Mouse (Mus musculus) midbrain, embryonic 13.5 days (tissue): Measurements from ENCODE around the gene Plod3. TPM values are rescaled to one million over a fixed set of nuclear protein-coding genes. Genes with fewer than 3 reads are reported as not detected.

Experiments used
- ATAC-seq: fragments of 200-750 bp; cut with Nextera tagmentation; 2 replicates; pipeline ENCODE4 v1.8.0; 2017; ENCODE audit warnings: mild to moderate bottlenecking, moderate TSS enrichment, moderate library complexity
- H3K27ac ChIP-seq: fragments of 300-500 bp; sonication (generic); 2 replicates; pipeline ENCODE4 v1.5.1; 2015; ENCODE audit warnings: inconsistent platforms, mild to moderate bottlenecking, moderate library complexity
- H3K27me3 ChIP-seq: fragments of 300-500 bp; sonication (generic); 2 replicates; pipeline ENCODE4 v1.6.1; 2015; ENCODE audit warnings: mild to moderate bottlenecking, inconsistent platforms
- H3K36me3 ChIP-seq: fragments of 300-500 bp; sonication (generic); 2 replicates; pipeline ENCODE4 v1.6.1; 2015; ENCODE audit warnings: mild to moderate bottlenecking, inconsistent platforms
- H3K4me1 ChIP-seq: fragments of 300-500 bp; sonication (generic); replicated peaks from 2 replicates; pipeline ENCODE4 v1.6.1; 2015; ENCODE audit warnings: inconsistent platforms
- H3K4me2 ChIP-seq: fragments of 300-500 bp; sonication (generic); replicated peaks from 2 replicates; pipeline ENCODE4 v1.6.1; 2015; ENCODE audit warnings: moderate library complexity, mild to moderate bottlenecking, inconsistent platforms
- H3K4me3 ChIP-seq: fragments of 300-500 bp; sonication (generic); replicated peaks from 2 replicates; pipeline ENCODE4 v1.5.1; 2015; ENCODE audit warnings: mild to moderate bottlenecking, inconsistent platforms
- H3K9ac ChIP-seq: fragments of 300-500 bp; sonication (generic); replicated peaks from 2 replicates; pipeline ENCODE4 v1.6.1; 2015; ENCODE audit warnings: mild to moderate bottlenecking, inconsistent platforms
- H3K9me3 ChIP-seq: fragments of 300-500 bp; sonication (generic); 2 replicates; pipeline ENCODE4 v1.6.1; 2016; ENCODE audit warnings: mild to moderate bottlenecking, inconsistent platforms
- WGBS: fragments of 180-500 bp; shearing (Covaris S2); methylation state at CpG from one replicate; pipeline ENCODE4 v1.1.7; 2015; 5-methylcytosine and 5-hydroxymethylcytosine counted together
- polyA plus RNA-seq: library from polyadenylated mRNA; unstranded; fragments of >200 nt; fragmentation: Nextera tagmentation; extraction: Ambion mirVana; gene quantifications from 2 replicates; pipeline ENCODE4 v1.2.1, GENCODE M21; 2015

Plod3 gene
- polyA plus RNA-seq, 1 experiment from 2014 or later = 35.1 TPM

GRCm38 (mm10) chr5:136966331-136966730 lies 20.5 kb upstream of the Plod3 start, which contains the start of gene Cldn15:
Gene Cldn15 (plus strand): TSS chr5:136966616.
- Histone ChIP-seq H3K27ac (no peak within 1 kb of the TSS), H3K36me3 (peaks cover 56% of the 10 kb centered on the region), H3K4me1 (peaks cover 13% of the 10 kb centered on the region), H3K4me2 (no peak within 1 kb of the TSS), H3K9me3 (no peaks in the 10 kb centered on the region), H3K9ac (no peak within 1 kb of the TSS), H3K4me3 (no peak within 1 kb of the TSS), H3K27me3 (no peaks in the 10 kb centered on the region)
- no peak for ATAC-seq
- WGBS = 88% methylated on average over 6 of the region's 6 CpGs

DNA sequence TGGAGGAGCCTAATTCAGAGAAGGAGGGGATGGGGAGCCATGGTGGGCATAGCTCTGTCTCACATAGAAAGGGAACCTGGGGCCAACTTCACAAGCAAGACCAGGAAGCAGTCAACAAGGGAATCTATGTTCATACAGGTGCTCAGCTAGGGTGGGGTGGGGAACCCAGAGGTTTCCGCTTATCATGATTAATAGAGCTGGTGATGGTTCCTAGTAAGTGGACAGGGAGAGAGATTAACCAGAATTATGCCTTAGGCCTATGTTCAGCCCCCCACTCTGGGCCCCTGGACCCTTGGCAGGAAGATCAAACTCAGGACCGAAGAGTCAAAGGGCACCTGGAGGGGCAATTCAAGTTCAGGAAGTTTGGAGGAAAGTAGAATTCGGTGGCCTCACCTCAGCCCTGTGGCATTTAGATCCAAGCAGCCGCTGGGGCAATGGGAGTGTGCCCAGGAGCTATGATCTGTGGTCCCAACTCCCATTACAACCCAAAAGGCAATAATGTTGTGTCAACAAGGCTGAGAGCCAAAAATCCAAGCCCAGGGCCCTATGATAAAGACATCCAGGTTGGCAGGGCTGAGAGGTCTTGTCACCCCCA lies 19.9 kb upstream of the Plod3 start:
- Histone ChIP-seq H3K27me3 (no peaks in the 10 kb centered on the region), H3K4me2 (no peak overlapping the region), H3K4me3 (no peak overlapping the region), H3K36me3 (peaks cover 56% of the 10 kb centered on the region), H3K27ac (no peak overlapping the region), H3K4me1 (peaks cover 9% of the 10 kb centered on the region), H3K9ac (no peak overlapping the region), H3K9me3 (no peaks in the 10 kb centered on the region)
- ATAC-seq = no peak
- 91% methylated on average over 4 of the region's 4 CpGs for WGBS

DNA sequence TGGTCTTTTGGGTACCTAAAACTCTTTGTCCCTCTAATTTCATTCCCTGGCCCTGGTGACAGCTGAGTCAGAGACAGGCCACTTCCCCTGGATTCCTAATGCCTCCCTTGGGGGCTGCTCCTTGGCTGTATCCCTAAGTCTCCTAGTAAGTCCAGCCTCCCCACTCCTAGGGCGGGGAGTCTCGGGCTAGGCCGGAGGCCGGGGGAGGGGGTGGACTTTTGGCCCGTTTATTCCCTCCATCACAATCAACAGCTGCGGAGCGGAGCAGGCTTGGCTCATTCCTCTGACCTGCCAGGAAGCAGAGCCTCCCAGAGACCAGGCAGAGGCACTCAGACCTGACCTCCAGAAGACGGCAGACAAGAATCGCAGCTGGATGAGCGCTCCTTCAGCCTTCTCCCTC lies 19.2 kb upstream of the Plod3 start:
- no peak overlapping the region for H3K27ac ChIP-seq
- no peak overlapping the region for H3K4me2 ChIP-seq
- no peaks in the 10 kb centered on the region for H3K9me3 ChIP-seq
- ATAC-seq = no peak
- 81% methylated on average over 10 of the region's 10 CpGs for WGBS
- H3K4me1 ChIP-seq = peaks cover 9% of the 10 kb centered on the region
- H3K36me3 ChIP-seq = peaks cover 56% of the 10 kb centered on the region
- no peaks in the 10 kb centered on the region for H3K27me3 ChIP-seq
- no peak overlapping the region for H3K4me3 ChIP-seq
- H3K9ac ChIP-seq = no peak overlapping the region

GRCm38 (mm10) chr5:136970703-136971102 lies 16.1 kb upstream of the Plod3 start:
- no peaks in the 10 kb centered on the region for H3K9me3 ChIP-seq
- ATAC-seq = no peak
- H3K27me3 ChIP-seq = no peaks in the 10 kb centered on the region

DNA sequence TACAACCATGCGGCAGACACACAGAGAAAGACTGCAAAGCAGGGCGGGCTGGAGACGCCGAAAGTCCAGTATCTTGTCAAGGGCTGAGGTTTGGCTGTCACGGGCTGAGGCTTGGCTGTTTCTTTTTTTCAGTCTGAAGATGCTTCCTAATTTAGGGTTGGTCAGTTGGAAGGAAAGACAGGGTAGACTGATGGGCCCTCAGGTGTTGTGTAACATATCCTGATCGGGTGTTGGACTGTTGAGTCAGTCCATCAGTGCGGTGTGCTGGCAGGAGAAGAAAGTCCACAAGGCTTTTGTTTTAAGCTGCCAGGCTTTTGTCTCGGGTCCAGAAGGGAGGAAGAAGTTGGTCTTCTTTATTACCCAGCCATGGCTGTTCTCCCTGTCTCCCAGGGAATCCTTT lies 13.1 kb upstream of the Plod3 start:
- Histone ChIP-seq H3K36me3 (peaks cover 3% of the 10 kb centered on the region), H3K9me3 (no peaks in the 10 kb centered on the region), H3K4me2 (no peak overlapping the region), H3K4me1 (no peaks in the 10 kb centered on the region), H3K4me3 (no peak overlapping the region), H3K27ac (no peak overlapping the region), H3K27me3 (no peaks in the 10 kb centered on the region), H3K9ac (no peak overlapping the region)
- no peak for ATAC-seq
- WGBS = 80% methylated on average over 8 of the region's 8 CpGs

More at GRCm38 (mm10) chr5:136970703-136971102, 16.1 kb upstream of the Plod3 start:
- H3K36me3 ChIP-seq = peaks cover 30% of the 10 kb centered on the region
- H3K27ac ChIP-seq = no peak overlapping the region
- no peak overlapping the region for H3K4me3 ChIP-seq
- H3K4me2 ChIP-seq = no peak overlapping the region
- no peak overlapping the region for H3K9ac ChIP-seq
- 80% methylated on average over 1 of the region's 1 CpGs for WGBS
- H3K4me1 ChIP-seq = no peaks in the 10 kb centered on the region

DNA sequence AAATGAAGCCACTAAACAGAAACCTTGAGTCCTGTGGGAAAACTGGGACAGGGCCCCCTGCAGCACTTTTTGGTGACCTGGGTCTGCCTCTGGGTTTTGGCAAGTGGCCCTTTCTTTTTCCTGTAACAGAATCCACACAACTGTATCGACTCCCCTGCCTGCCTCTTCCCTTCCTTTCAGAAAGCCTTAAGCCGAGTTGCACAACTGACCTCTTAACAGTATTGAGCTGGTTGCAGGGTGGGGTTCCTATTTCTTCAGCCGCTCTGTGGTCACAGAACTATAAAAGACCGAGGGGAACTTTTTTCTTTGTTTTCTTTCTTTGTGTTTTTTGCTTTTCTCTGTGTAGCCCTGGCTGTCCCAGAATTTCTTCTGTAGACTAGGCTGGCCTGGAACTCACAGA lies 9.1 kb upstream of the Plod3 start:
- Histone ChIP-seq H3K4me3 (no peak overlapping the region), H3K9ac (no peak overlapping the region), H3K9me3 (no peaks in the 10 kb centered on the region), H3K4me2 (no peak overlapping the region), H3K27me3 (no peaks in the 10 kb centered on the region), H3K4me1 (no peaks in the 10 kb centered on the region), H3K36me3 (peaks cover 22% of the 10 kb centered on the region), H3K27ac (no peak overlapping the region)
- ATAC-seq = no peak
- 73% methylated on average over 4 of the region's 4 CpGs for WGBS

- ATAC-seq = no peak
- Histone ChIP-seq H3K27ac (no peak overlapping the region), H3K36me3 (peaks cover 38% of the 10 kb centered on the region), H3K4me3 (no peak overlapping the region), H3K9me3 (no peaks in the 10 kb centered on the region), H3K27me3 (no peaks in the 10 kb centered on the region), H3K9ac (0 out of 2 replicates have a peak overlapping the region, but pooled peaks have one; percentile 1), H3K4me2 (no peak overlapping the region), H3K4me1 (no peaks in the 10 kb centered on the region)
- 87% methylated on average over 2 of the region's 2 CpGs for WGBS
Measured at GRCm38 (mm10) chr5:136979762-136980161, 7.1 kb upstream of the Plod3 start.

- Histone ChIP-seq H3K4me3 (no peak overlapping the region), H3K27ac (no peak overlapping the region), H3K4me2 (no peak overlapping the region), H3K36me3 (peaks cover 38% of the 10 kb centered on the region), H3K9me3 (no peaks in the 10 kb centered on the region), H3K27me3 (no peaks in the 10 kb centered on the region), H3K4me1 (peaks cover 5% of the 10 kb centered on the region), H3K9ac (no peak overlapping the region)
- ATAC-seq = no peak
- WGBS = 92% methylated on average over 8 of the region's 8 CpGs
Measured at GRCm38 (mm10) chr5:136980974-136981373, 5.8 kb upstream of the Plod3 start.

DNA sequence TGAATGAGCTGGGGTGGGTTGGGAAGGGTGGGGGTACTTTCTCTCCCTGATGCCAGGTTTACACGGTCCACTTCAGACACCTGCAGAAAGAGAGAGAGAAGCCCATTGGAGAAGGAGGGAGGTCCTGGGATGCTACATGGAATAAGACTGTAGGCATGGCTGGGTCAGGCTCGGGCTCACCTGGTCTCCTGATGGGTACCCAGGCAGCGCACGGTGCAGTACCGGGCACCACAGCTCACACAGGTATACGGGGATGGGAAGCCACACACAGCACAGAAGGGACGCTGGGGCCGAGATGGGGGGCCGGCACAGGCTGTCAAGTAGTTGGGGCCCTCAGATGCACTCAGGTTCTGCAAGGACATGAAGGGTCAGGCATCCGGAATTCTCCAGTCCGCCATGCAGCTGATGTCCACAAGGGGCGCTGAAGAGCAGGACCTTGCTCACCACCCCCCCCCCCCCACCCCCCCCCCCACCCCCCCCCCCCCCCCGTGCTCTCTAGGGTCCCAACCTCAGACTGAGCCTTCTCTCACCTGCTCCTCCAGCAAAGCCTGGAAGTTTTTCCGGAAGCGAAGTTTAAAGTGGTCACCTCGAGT lies 4.4 kb upstream of the Plod3 start:
- H3K4me1 ChIP-seq = peaks cover 9% of the 10 kb centered on the region
- 45% methylated on average over 15 of the region's 16 CpGs for WGBS
- H3K9ac ChIP-seq = no peak overlapping the region
- H3K27ac ChIP-seq = no peak overlapping the region
- no peak overlapping the region for H3K4me2 ChIP-seq
- ATAC-seq = no peak
- H3K4me3 ChIP-seq = no peak overlapping the region
- peaks cover 38% of the 10 kb centered on the region for H3K36me3 ChIP-seq
- no peaks in the 10 kb centered on the region for H3K9me3 ChIP-seq
- H3K27me3 ChIP-seq = no peaks in the 10 kb centered on the region

DNA sequence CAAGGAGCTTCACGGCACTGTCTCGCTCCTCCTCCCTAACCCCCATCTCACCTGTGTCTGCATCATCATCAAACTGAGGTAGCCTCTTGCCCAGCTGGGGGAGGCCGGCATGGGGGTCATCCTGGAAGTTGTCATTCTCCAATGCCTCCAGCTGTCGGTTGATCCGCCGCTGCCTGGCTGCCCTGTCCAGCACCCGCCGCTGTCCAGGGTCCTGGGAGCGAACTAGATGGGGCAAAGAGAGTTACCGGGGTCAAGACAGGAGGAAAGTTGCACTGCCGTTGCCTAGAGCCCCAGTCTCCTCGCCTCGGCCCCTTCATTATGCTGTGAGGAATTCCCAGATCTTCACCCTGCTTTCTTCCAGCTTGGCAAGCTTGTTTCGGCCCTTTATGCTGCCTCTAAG lies 2.0 kb upstream of the Plod3 start:
- Histone ChIP-seq H3K4me3 (no peak overlapping the region), H3K27me3 (no peaks in the 10 kb centered on the region), H3K9me3 (no peaks in the 10 kb centered on the region), H3K4me1 (peaks cover 23% of the 10 kb centered on the region), H3K27ac (no peak overlapping the region), H3K4me2 (no peak overlapping the region), H3K9ac (no peak overlapping the region), H3K36me3 (peaks cover 50% of the 10 kb centered on the region)
- ATAC-seq = no peak
- WGBS = 56% methylated on average over 14 of the region's 14 CpGs

GRCm38 (mm10) chr5:136987138-136987933 lies 517 bp downstream of the Plod3 start:
- Histone ChIP-seq H3K9ac (peak overlapping the region; percentile 92), H3K9me3 (no peaks in the 10 kb centered on the region), H3K4me2 (peak overlapping the region; percentile 94), H3K27ac (peak overlapping the region; percentile 92), H3K4me1 (peaks cover 23% of the 10 kb centered on the region), H3K36me3 (peaks cover 54% of the 10 kb centered on the region), H3K27me3 (no peaks in the 10 kb centered on the region), H3K4me3 (peak overlapping the region; percentile 80)
- ATAC-seq = peak; percentile 66
- WGBS = under 1% methylated on average over 67 of the region's 67 CpGs

GRCm38 (mm10) chr5:136987934-136988271 lies 1.1 kb downstream of the Plod3 start, which contains the start of gene Znhit1:
Gene Znhit1 (minus strand): TSS chr5:136988021.
- Histone ChIP-seq H3K4me2 (peak within 1 kb of the TSS; percentile 94), H3K27ac (peak within 1 kb of the TSS; percentile 92), H3K4me3 (peak within 1 kb of the TSS; percentile 80), H3K36me3 (peaks cover 59% of the 10 kb centered on the region), H3K27me3 (no peaks in the 10 kb centered on the region), H3K9me3 (no peaks in the 10 kb centered on the region), H3K9ac (peak within 1 kb of the TSS; percentile 92), H3K4me1 (peaks cover 23% of the 10 kb centered on the region)
- 0 out of 2 replicates have a peak, but pooled peaks have one; percentile 7 for ATAC-seq
- WGBS = 6% methylated on average over 12 of the region's 12 CpGs
